Mouse (Mus musculus) embryonic facial prominence, embryonic 15.5 days (tissue): ENCODE measurements around the gene Ap5s1. TPM values are rescaled to one million over a fixed set of nuclear protein-coding genes. Genes with fewer than 3 reads are reported as not detected.
A peak's percentile ranks its signal among the peaks of the same experiment; 100 is the strongest.

Experiments used
- ATAC-seq: fragments of 200-750 bp; cut with Nextera tagmentation; 2 replicates; pipeline ENCODE4 v1.8.0; 2017; ENCODE audit warnings: low read depth, moderate TSS enrichment; ENCODE audit not compliant: insufficient number of reproducible peaks, low FRiP score, low TSS enrichment
- H3K27ac ChIP-seq: fragments of 300-500 bp; sonication (generic); replicated peaks from 2 replicates; pipeline ENCODE4 v1.5.1; 2015; ENCODE audit warnings: mild to moderate bottlenecking, inconsistent platforms
- H3K27me3 ChIP-seq: fragments of 300-500 bp; sonication (generic); 2 replicates; pipeline ENCODE4 v1.6.1; 2015; ENCODE audit warnings: inconsistent platforms
- H3K36me3 ChIP-seq: fragments of 300-500 bp; sonication (generic); 2 replicates; pipeline ENCODE4 v1.6.1; 2015; ENCODE audit warnings: mild to moderate bottlenecking, inconsistent platforms
- H3K4me1 ChIP-seq: fragments of 300-500 bp; sonication (generic); 2 replicates; pipeline ENCODE4 v1.6.1; 2015; ENCODE audit warnings: inconsistent platforms
- H3K4me2 ChIP-seq: fragments of 300-500 bp; sonication (generic); replicated peaks from 2 replicates; pipeline ENCODE4 v1.6.1; 2015; ENCODE audit warnings: mild to moderate bottlenecking, inconsistent platforms
- H3K4me3 ChIP-seq: fragments of 300-500 bp; sonication (generic); replicated peaks from 2 replicates; pipeline ENCODE4 v1.5.1; 2015; ENCODE audit warnings: mild to moderate bottlenecking, inconsistent platforms
- H3K9ac ChIP-seq: fragments of 300-500 bp; sonication (generic); 2 replicates; pipeline ENCODE4 v1.6.1; 2015; ENCODE audit warnings: inconsistent platforms
- H3K9me3 ChIP-seq: fragments of 300-500 bp; sonication (generic); replicated peaks from 2 replicates; pipeline ENCODE4 v1.6.1; 2016; ENCODE audit warnings: inconsistent platforms
- WGBS: fragments of 180-500 bp; shearing (Covaris S2); methylation state at CpG from one replicate; pipeline ENCODE4 v1.1.7; 2015; 5-methylcytosine and 5-hydroxymethylcytosine counted together
- polyA plus RNA-seq: library from polyadenylated mRNA; unstranded; fragments of >200 nt; fragmentation: Nextera tagmentation; extraction: Ambion mirVana; gene quantifications from 2 replicates; pipeline ENCODE4 v1.2.1, GENCODE M21; 2015

Ap5s1 gene
- polyA plus RNA-seq, 1 experiment from 2014 or later, result 27.9 TPM

DNA sequence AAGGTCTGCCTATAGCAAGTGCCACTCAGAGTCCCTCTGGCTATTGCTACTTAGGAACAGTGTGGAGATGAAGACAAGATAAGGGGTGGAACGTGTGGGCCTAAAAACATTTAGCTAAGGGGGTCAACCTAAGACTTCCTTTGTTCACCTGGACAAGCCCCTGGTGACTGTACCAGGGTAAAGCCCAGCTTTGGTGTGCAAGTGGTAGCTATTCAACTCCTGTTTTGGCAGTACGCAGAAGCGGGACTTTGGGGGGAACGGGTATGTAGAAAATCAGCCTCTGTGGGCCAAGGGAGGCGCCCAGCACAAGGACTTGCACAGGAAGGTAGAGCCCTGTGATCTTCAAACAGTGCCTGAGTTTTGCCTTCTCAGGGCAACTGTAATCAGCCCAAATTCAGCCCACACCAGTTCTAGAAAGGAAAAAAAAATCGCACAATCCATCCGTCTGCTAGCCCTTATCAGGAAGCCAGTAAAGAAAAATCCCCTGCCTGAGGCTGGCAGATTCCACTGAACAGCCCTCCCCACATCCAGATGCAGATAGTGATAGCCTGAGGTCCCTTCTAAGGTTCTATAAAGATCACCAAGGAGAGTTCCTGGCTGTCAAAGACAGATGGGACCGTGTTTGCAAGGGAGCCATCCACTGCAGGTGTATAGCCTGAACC, 1.2 kb upstream of the Ap5s1 start:
- Histone ChIP-seq H3K27ac (peak overlapping the region; percentile 93; the same call in 1 of the 2 replicates), H3K4me3 (no peak overlapping the region), H3K27me3 (no peaks in the 10 kb centered on the region), H3K9ac (no peak overlapping the region), H3K9me3 (no peaks in the 10 kb centered on the region), H3K36me3 (0 out of 2 replicates have a peak, but pooled peaks cover 6% of the 10 kb centered on the region), H3K4me1 (peaks cover 24% of the 10 kb centered on the region), H3K4me2 (no peak overlapping the region)
- no peak for ATAC-seq
- WGBS, result 83% methylated on average over 8 of the region's 8 CpGs

- Histone ChIP-seq H3K27ac (0 out of 2 replicates have a peak overlapping the region, but pooled peaks have one; percentile 6), H3K9me3 (no peaks in the 10 kb centered on the region), H3K4me2 (no peak overlapping the region), H3K27me3 (no peaks in the 10 kb centered on the region), H3K36me3 (peaks cover 9% of the 10 kb centered on the region), H3K4me1 (peaks cover 29% of the 10 kb centered on the region), H3K9ac (no peak overlapping the region), H3K4me3 (no peak overlapping the region)
- ATAC-seq, result no peak
- 73% methylated on average over 2 of the region's 2 CpGs for WGBS
Observed at GRCm38 (mm10) chr2:131208356-131208755, 1.5 kb downstream of the Ap5s1 start.

GRCm38 (mm10) chr2:131209125-131209795, 2.4 kb downstream of the Ap5s1 start:
- Histone ChIP-seq H3K4me3 (peak overlapping the region; percentile 64; the same call in 1 of the 2 replicates), H3K36me3 (peaks cover 11% of the 10 kb centered on the region), H3K27ac (peak overlapping the region; percentile 92), H3K4me1 (peaks cover 25% of the 10 kb centered on the region), H3K9ac (peak overlapping the region; percentile 78; the same call in 1 of the 2 replicates), H3K9me3 (no peaks in the 10 kb centered on the region), H3K27me3 (no peaks in the 10 kb centered on the region), H3K4me2 (peak overlapping the region; percentile 53)
- no peak for ATAC-seq
- WGBS, result 67% methylated on average over 4 of the region's 4 CpGs

- H3K4me3 ChIP-seq, result peak overlapping the region; percentile 64
- H3K4me1 ChIP-seq, result peaks cover 16% of the 10 kb centered on the region
- H3K27ac ChIP-seq, result peak overlapping the region; percentile 92
- H3K27me3 ChIP-seq, result no peaks in the 10 kb centered on the region
- WGBS, result under 1% methylated on average over 50 of the region's 50 CpGs
- peak overlapping the region; percentile 53 for H3K4me2 ChIP-seq
- H3K9ac ChIP-seq, result peak overlapping the region; percentile 78
- ATAC-seq, result peak; percentile 94
- H3K9me3 ChIP-seq, result no peaks in the 10 kb centered on the region
- H3K36me3 ChIP-seq, result peaks cover 11% of the 10 kb centered on the region
Observed at GRCm38 (mm10) chr2:131209969-131210792, 3.3 kb downstream of the Ap5s1 start.

DNA sequence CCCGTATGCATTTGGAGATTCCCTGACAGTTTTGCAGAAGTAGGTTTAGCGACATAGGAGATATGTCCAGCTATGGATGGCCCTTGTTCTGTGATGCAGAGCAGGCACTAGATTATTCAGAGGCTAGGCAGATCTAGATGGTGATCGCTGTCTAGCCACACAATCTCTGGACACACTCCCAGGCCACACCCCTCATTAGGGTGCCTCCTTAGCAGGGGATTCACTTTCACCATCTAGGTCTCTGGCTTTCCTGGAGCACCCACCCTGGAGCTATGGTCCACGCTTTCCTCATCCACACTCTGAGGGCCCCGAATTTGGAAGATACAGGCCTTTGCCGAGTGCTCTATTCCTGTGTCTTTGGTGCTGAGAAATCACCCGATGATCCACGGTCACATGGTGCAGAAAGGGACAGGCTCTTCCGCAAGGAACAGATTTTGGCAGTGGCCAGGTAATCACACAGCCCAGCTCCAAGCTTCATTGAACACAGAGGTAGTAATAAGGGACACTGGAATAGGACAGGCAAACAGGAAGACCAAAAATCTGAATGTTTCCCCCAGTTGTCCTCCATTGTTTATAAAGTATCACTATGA, 4.2 kb downstream of the Ap5s1 start:
- 59% methylated on average over 9 of the region's 9 CpGs for WGBS

DNA sequence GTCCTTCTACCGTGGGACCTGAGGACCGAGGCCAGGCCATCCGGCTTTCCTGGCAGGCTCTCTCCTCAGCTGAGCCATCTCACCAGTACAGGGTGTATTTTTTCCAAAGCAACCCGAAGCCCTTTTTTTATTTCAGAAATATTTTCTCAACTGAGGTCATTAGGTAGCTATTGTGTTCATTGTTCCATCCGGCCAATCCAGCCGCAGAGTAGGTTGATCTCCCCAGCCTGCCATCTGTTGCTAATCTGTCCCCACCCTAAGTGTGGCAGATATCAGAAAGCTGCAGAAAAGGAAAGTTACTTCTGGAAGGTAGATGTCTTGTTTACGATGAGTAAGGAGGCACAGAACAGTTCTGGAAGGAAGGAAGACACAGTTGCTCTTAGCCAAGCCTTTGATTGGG, 6.9 kb downstream of the Ap5s1 start:
- Histone ChIP-seq H3K4me2 (no peak overlapping the region), H3K27me3 (no peaks in the 10 kb centered on the region), H3K36me3 (peaks cover 11% of the 10 kb centered on the region), H3K9me3 (no peaks in the 10 kb centered on the region), H3K4me3 (no peak overlapping the region), H3K4me1 (peaks cover 12% of the 10 kb centered on the region), H3K9ac (no peak overlapping the region), H3K27ac (no peak overlapping the region)
- no peak for ATAC-seq
- WGBS, result 82% methylated on average over 7 of the region's 7 CpGs

More for the DNA sequence above, 4.2 kb downstream of the Ap5s1 start:
- H3K4me2 ChIP-seq, result peak overlapping the region; percentile 53
- H3K4me1 ChIP-seq, result peaks cover 12% of the 10 kb centered on the region
- no peaks in the 10 kb centered on the region for H3K9me3 ChIP-seq
- ATAC-seq, result no peak
- H3K4me3 ChIP-seq, result peak overlapping the region; percentile 64
- H3K36me3 ChIP-seq, result peaks cover 11% of the 10 kb centered on the region
- H3K9ac ChIP-seq, result peak overlapping the region; percentile 78
- no peaks in the 10 kb centered on the region for H3K27me3 ChIP-seq
- H3K27ac ChIP-seq, result peak overlapping the region; percentile 92; the same call in 1 of the 2 replicates

DNA sequence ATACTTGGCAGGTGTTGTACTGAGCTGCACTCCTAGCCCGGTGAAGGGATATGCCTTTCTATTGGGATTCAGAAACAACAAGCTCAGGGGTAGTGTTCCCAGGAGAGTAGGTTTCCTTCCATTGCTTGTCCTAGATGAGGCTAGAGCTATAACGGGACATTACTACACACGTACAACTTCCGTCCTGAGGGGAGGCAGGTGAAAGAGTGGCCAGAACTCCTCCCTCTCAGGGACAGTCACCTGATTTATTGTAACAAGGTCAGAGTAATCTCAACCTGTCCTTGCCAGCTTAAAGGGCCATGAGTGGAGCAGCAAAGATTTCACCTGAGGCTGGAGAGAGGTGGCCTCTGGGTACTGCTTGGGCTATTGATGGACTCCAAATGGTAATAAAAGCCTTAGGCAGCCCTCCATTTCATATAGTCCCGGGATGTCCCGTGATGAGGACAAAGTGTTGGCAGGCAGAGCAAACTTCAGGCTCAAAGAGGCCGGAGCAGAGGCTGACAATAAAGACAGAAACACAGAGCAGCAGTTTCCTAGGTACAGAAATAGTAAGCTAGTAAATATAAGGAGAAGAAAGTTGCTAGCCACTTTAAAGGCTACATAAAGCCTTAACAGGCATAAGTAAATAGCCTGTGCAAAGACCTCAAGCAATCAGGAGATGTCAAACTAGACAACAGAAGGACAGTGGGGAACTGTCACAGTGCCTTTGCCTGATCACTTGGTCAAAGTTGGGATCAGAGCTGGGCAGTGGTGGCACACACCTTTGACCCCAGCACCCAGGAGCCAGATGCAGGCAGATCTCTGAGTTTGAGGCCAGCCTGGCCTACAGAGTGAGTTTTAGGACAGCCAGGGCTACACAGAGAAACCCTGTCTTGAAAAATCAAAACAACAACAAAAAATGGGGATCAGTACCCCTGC, 9.3 kb downstream of the Ap5s1 start:
- Histone ChIP-seq H3K36me3 (peaks cover 11% of the 10 kb centered on the region), H3K27me3 (no peaks in the 10 kb centered on the region), H3K4me2 (no peak overlapping the region), H3K27ac (no peak overlapping the region), H3K4me1 (peaks cover 2% of the 10 kb centered on the region), H3K4me3 (no peak overlapping the region), H3K9ac (no peak overlapping the region), H3K9me3 (no peaks in the 10 kb centered on the region)
- 83% methylated on average over 7 of the region's 7 CpGs for WGBS
- no peak for ATAC-seq

GRCm38 (mm10) chr2:131220030-131220429, 13.2 kb downstream of the Ap5s1 start:
- H3K9ac ChIP-seq, result no peak overlapping the region
- H3K27ac ChIP-seq, result no peak overlapping the region
- no peaks in the 10 kb centered on the region for H3K4me1 ChIP-seq
- no peaks in the 10 kb centered on the region for H3K36me3 ChIP-seq
- ATAC-seq, result no peak
- H3K4me3 ChIP-seq, result no peak overlapping the region
- H3K4me2 ChIP-seq, result no peak overlapping the region
- no peaks in the 10 kb centered on the region for H3K27me3 ChIP-seq
- H3K9me3 ChIP-seq, result no peaks in the 10 kb centered on the region
- WGBS, result 74% methylated on average over 4 of the region's 4 CpGs

- H3K4me3 ChIP-seq, result no peak overlapping the region
- H3K9ac ChIP-seq, result no peak overlapping the region
- H3K4me2 ChIP-seq, result no peak overlapping the region
- H3K4me1 ChIP-seq, result no peaks in the 10 kb centered on the region
- no peak for ATAC-seq
- WGBS, result 67% methylated on average over 3 of the region's 3 CpGs
- H3K9me3 ChIP-seq, result no peaks in the 10 kb centered on the region
- H3K27me3 ChIP-seq, result no peaks in the 10 kb centered on the region
- H3K36me3 ChIP-seq, result no peaks in the 10 kb centered on the region
- no peak overlapping the region for H3K27ac ChIP-seq
Observed at GRCm38 (mm10) chr2:131221853-131222515, 15.1 kb downstream of the Ap5s1 start.

DNA sequence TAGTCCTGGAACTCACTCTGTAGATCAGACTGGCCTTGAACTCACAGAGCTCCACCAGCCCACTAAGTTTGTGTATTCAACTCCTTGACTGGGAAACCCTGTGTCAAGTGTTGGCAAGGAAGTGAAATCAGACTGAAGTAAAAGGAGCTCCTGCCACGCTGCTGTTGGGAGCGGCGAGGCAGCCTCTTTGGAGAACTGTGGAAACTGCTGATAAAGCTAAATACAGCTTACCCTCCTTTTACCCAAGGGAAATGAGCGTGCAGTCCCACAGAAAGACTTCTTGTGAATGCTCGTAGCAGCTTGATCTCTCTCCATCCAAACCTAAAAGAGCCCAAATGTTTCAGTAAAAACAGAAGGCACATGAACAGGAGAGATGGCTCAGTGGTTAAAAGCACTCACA, 15.7 kb downstream of the Ap5s1 start:
- Histone ChIP-seq H3K9ac (no peak overlapping the region), H3K27ac (no peak overlapping the region), H3K27me3 (no peaks in the 10 kb centered on the region), H3K4me3 (no peak overlapping the region), H3K4me1 (no peaks in the 10 kb centered on the region), H3K4me2 (no peak overlapping the region), H3K36me3 (no peaks in the 10 kb centered on the region), H3K9me3 (no peaks in the 10 kb centered on the region)
- ATAC-seq, result no peak
- WGBS, result 45% methylated on average over 5 of the region's 5 CpGs
